Mouse (Mus musculus) MEL (cell line): ENCODE measurements around the gene Rsbn1l. TPM values are rescaled to one million over a fixed set of nuclear protein-coding genes. Genes with fewer than 3 reads are reported as not detected.

Experiments used
- DNase-seq: peaks from one replicate; pipeline ENCODE4 v3.0.0; 2011; ENCODE audit warnings: low read depth, low spot score
- H3K27ac ChIP-seq: 2 replicates; pipeline ENCODE4 v1.5.1; 2012; ENCODE audit warnings: low read depth, mild to moderate bottlenecking, control low read depth, low read length, moderate library complexity; ENCODE audit not compliant: control insufficient read depth
- H3K27me3 ChIP-seq, 2 experiments: fragments of 150-350 bp in 1 of 2; sonication (generic) in 1 of 2; 2 replicates each; pipeline ENCODE4 v1.6.1; 2012; ENCODE audit warnings: low read length in 2 of 2, mild to moderate bottlenecking in 2 of 2, improper control_type of control experiment in 1 of 2, moderate library complexity in 1 of 2; ENCODE audit not compliant: insufficient read depth in 2 of 2, control insufficient read depth in 1 of 2
- H3K36me3 ChIP-seq, 2 experiments: 2 replicates each; pipeline ENCODE4 v1.6.1; 2012 to 2014; ENCODE audit warnings: low read length in 2 of 2, improper control_type of control experiment in 1 of 2, inconsistent platforms in 1 of 2, mild to moderate bottlenecking in 1 of 2; ENCODE audit not compliant: insufficient read depth in 2 of 2, control insufficient read depth in 1 of 2
- H3K4me1 ChIP-seq, 2 experiments: fragments of 150-350 bp in 1 of 2; sonication (generic) in 1 of 2; 2 replicates each; pipeline ENCODE4 v1.6.1; 2012; ENCODE audit warnings: low read length in 2 of 2, improper control_type of control experiment in 1 of 2, mild to moderate bottlenecking in 1 of 2; ENCODE audit not compliant: insufficient read depth in 2 of 2, control insufficient read depth in 1 of 2
- H3K4me3 ChIP-seq, 2 experiments: fragments of 150-350 bp in 1 of 2; sonication (generic) in 1 of 2; 2 replicates each; pipeline ENCODE4 v1.5.1; 2012; ENCODE audit warnings: low read depth in 2 of 2, low read length in 2 of 2, mild to moderate bottlenecking in 2 of 2, moderate library complexity in 2 of 2, control low read depth in 1 of 2, improper control_type of control experiment in 1 of 2; ENCODE audit not compliant: control insufficient read depth in 1 of 2, insufficient read depth in 1 of 2
- H3K79me2 ChIP-seq: 2 replicates; pipeline ENCODE4 v1.6.1; 2012; ENCODE audit warnings: mild to moderate bottlenecking, low read length, moderate library complexity; ENCODE audit not compliant: control insufficient read depth, poor library complexity, insufficient read depth
- H3K9ac ChIP-seq: 2 replicates; pipeline ENCODE4 v1.6.1; 2012; ENCODE audit warnings: low read depth, mild to moderate bottlenecking, control low read depth, low read length, moderate library complexity; ENCODE audit not compliant: control insufficient read depth, poor library complexity, severe bottlenecking
- H3K9me3 ChIP-seq: fragments of 150-350 bp; sonication (generic); replicated peaks from 2 replicates; pipeline ENCODE4 v1.6.1; 2012; ENCODE audit warnings: mild to moderate bottlenecking, low read length, improper control_type of control experiment, moderate library complexity; ENCODE audit not compliant: insufficient read depth
- BHLHE40 ChIP-seq: IDR thresholded peaks from 2 replicates; pipeline ENCODE4 v1.6.1; 2012; ENCODE audit warnings: low read depth, mild to moderate bottlenecking, inconsistent platforms, low read length, improper control_type of control experiment, borderline replicate concordance
- CHD1 ChIP-seq: IDR thresholded peaks from 2 replicates; pipeline ENCODE4 v1.6.1; 2012; ENCODE audit warnings: low read depth, mild to moderate bottlenecking, inconsistent platforms, low read length, improper control_type of control experiment
- CTCF ChIP-seq, 3 experiments: IDR thresholded peaks in 2 of 3; conservative IDR thresholded peaks in 1 of 3; 2 replicates each; pipeline ENCODE4 v1.5.1; 2011 to 2012; ENCODE audit warnings: low read length in 3 of 3, low read depth in 2 of 3, mild to moderate bottlenecking in 2 of 3, improper control_type of control experiment in 1 of 3, inconsistent platforms in 1 of 3, mixed read lengths in 1 of 3, moderate library complexity in 1 of 3; ENCODE audit not compliant: control insufficient read depth in 1 of 3, insufficient read depth in 1 of 3, poor library complexity in 1 of 3, severe bottlenecking in 1 of 3
- EP300 ChIP-seq, 2 experiments: IDR thresholded peaks; 2 replicates each; pipeline ENCODE4 v1.6.1; 2011; ENCODE audit warnings: improper control_type of control experiment in 2 of 2, low read length in 2 of 2, low read depth in 1 of 2, mild to moderate bottlenecking in 1 of 2
- HCFC1 ChIP-seq: IDR thresholded peaks from 2 replicates; pipeline ENCODE4 v1.6.1; 2012; ENCODE audit warnings: low read depth, mild to moderate bottlenecking, inconsistent platforms, low read length, improper control_type of control experiment, moderate library complexity
- KAT2A ChIP-seq: conservative IDR thresholded peaks from 2 replicates; pipeline ENCODE4 v1.6.1; 2012; ENCODE audit warnings: low read depth, low read length, improper control_type of control experiment, inconsistent platforms
- MAFK ChIP-seq: IDR thresholded peaks from 2 replicates; pipeline ENCODE4 v1.6.1; 2011; ENCODE audit warnings: low read depth, mild to moderate bottlenecking, low read length, improper control_type of control experiment, borderline replicate concordance
- MEF2A ChIP-seq: IDR thresholded peaks from 2 replicates; pipeline ENCODE4 v1.6.1; 2014; ENCODE audit warnings: low read depth, mild to moderate bottlenecking, inconsistent platforms, low read length, improper control_type of control experiment; ENCODE audit not compliant: poor library complexity, insufficient replicate concordance, severe bottlenecking; ENCODE audit errors: extremely low read depth
- MYC ChIP-seq: IDR thresholded peaks from 2 replicates; pipeline ENCODE4 v1.6.1; 2011; ENCODE audit warnings: low read depth, mild to moderate bottlenecking, low read length, improper control_type of control experiment, moderate library complexity
- POLR2AphosphoS5 ChIP-seq: IDR thresholded peaks from 2 replicates; pipeline ENCODE4 v1.6.1; 2012; ENCODE audit warnings: low read depth, borderline replicate concordance, mild to moderate bottlenecking, inconsistent platforms, low read length, moderate library complexity, mixed read lengths
- RAD21 ChIP-seq: IDR thresholded peaks from 2 replicates; pipeline ENCODE4 v1.6.1; 2011; ENCODE audit warnings: mild to moderate bottlenecking, low read depth, low read length, improper control_type of control experiment
- SIN3A ChIP-seq: IDR thresholded peaks from 2 replicates; pipeline ENCODE4 v1.6.1; 2012; ENCODE audit warnings: low read length, improper control_type of control experiment, inconsistent platforms
- SMC3 ChIP-seq: IDR thresholded peaks from 2 replicates; pipeline ENCODE4 v1.6.1; 2011; ENCODE audit warnings: low read depth, low read length, improper control_type of control experiment
- ZC3H11A ChIP-seq: IDR thresholded peaks from 2 replicates; pipeline ENCODE4 v1.6.1; 2012; ENCODE audit warnings: low read depth, mild to moderate bottlenecking, inconsistent platforms, low read length, improper control_type of control experiment
- ZKSCAN1 ChIP-seq: IDR thresholded peaks from 2 replicates; pipeline ENCODE4 v1.6.1; 2012; ENCODE audit warnings: low read depth, mild to moderate bottlenecking, inconsistent platforms, low read length, improper control_type of control experiment, moderate library complexity
- ZMIZ1 ChIP-seq: IDR thresholded peaks from 2 replicates; pipeline ENCODE4 v1.6.1; 2012; ENCODE audit warnings: low read depth, mild to moderate bottlenecking, inconsistent platforms, low read length, improper control_type of control experiment, moderate library complexity
- polyA plus RNA-seq, 2 experiments: library from polyadenylated mRNA; stranded (reverse) in 1 of 2; unstranded in 1 of 2; fragments of >175 nt in 1 of 2; fragments of >200 nt in 1 of 2; gene quantifications; 2 replicates each; pipeline versions ENCODE4 v1.2.1 to v1.2.4; 2012; ENCODE audit warnings: low replicate concordance in 2 of 2, low read depth in 1 of 2; ENCODE audit not compliant: insufficient read length in 2 of 2, insufficient read depth in 1 of 2, missing spikeins in 1 of 2
- total RNA-seq: library from RNA; depleted of rRNA; stranded (reverse); fragments of 300-350 nt; gene quantifications from 2 replicates; pipeline ENCODE4 v1.2.3, GENCODE M21; 2012

Gene Rsbn1l
- total and polyA plus RNA-seq, 3 experiments, result 5.0 to 78.2 (median 17.4) TPM

DNA sequence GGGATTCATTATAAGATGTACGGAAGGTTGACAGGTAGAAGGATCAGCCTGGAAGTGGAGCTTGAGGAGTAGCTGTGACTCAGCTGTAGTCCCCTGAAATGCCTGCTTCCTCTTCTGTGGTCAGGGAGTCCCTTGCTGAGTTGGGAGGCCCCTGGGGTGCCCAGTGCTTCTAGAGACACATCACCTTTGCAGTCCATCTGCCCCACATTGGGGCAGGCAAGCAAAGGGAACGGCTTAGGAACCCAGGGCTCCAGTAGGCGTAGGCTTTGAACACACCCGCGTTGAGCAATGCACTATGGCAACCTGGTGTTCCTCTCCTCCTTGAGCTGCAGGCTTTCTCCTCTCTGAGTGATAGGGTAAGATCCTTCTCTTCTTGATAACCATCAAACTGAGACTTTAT, 16.9 kb upstream of the Rsbn1l start:
- Histone ChIP-seq H3K9ac (no peak overlapping the region), H3K4me3 (no peak overlapping the region), H3K27ac (no peak overlapping the region), H3K9me3 (no peaks in the 10 kb centered on the region), H3K36me3 (peaks cover 0 to 9% of the 10 kb centered on the region in 2 experiments; a peak in 2 of 4 replicates), H3K79me2 (no peaks in the 10 kb centered on the region), H3K4me1 (peaks cover 5 to 14% of the 10 kb centered on the region in 2 experiments), H3K27me3 (no peaks in the 10 kb centered on the region)
- TF ChIP-seq EP300 (IDR thresholded peaks at IDR 0.05; ENCODE audit: low read depth in 1 of 2, low read length in 2 of 2) (peak in 1 of 2 experiments; percentile 14; a peak in 1 of 4 replicates), CHD1 (no peak), ZKSCAN1 (no peak)
- peak; percentile 84 for DNase-seq

DNA sequence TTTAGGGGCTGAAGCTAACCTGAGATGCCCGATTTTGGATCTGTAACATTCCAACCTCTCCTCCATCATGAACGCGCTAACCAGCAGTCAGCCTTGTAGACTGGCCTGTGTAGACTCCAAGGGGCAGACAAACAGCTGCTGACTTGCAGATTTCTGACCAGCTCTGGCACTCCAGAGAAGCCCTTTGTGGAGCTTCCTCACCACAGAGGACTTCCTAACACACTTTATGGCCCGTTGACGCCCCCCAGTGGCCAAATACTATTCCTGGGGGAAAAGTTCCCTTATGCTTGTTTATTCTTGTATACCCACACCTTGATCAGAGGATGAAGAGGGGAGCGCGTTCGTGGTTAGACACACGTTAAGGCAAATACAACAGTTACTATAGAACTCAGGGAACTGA, 12.8 kb upstream of the Rsbn1l start:
- H3K79me2 ChIP-seq, result no peaks in the 10 kb centered on the region
- H3K9me3 ChIP-seq, result no peaks in the 10 kb centered on the region
- peaks cover 0 to 9% of the 10 kb centered on the region in 2 experiments; a peak in 2 of 4 replicates for H3K36me3 ChIP-seq
- no peak overlapping the region for H3K27ac ChIP-seq
- H3K4me3 ChIP-seq, result no peak overlapping the region
- no peaks in the 10 kb centered on the region for H3K27me3 ChIP-seq
- peaks cover 5 to 11% of the 10 kb centered on the region in 2 experiments for H3K4me1 ChIP-seq
- TF ChIP-seq RAD21 (peak; percentile 93), SIN3A (peak; percentile 35; the same call in 1 of the 2 replicates), CTCF (IDR thresholded peaks at IDR 0.05 in 2 of 3, conservative IDR thresholded peaks at IDR 0.05 in 1 of 3; ENCODE audit: control insufficient read depth in 1 of 3, insufficient read depth in 1 of 3, low read depth in 2 of 3, low read length in 3 of 3, poor library complexity in 1 of 3, severe bottlenecking in 1 of 3) (peak; percentile 59 to 86 (median 77)), POLR2AphosphoS5 (no peak), MYC (no peak), ZC3H11A (peak; percentile 92), MAFK (peak; percentile 13; the same call in 1 of the 2 replicates), KAT2A (no peak), SMC3 (peak; percentile 86)
- TF ChIP-seq, all 39 proteins: peak for 6
- DNase-seq, result peak; percentile 85
- no peak overlapping the region for H3K9ac ChIP-seq

DNA sequence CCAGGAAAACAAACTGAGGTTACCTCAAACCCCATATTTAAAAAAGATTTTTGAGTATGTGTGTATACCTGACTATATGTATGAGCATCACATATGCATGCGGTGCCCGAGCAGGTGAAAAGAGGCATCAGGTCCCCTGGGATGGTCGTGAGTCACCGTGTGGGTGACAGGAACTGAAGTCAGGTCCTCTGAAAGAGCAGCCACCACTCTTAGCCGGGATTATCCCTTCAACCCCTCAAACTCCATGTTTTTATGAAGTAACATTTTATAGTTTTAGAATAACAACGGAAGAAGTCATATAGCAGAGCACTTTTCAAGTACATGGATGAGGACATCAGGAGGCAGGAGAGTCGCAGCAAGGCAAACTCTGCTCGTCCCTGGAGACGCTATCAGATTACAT, 12.3 kb upstream of the Rsbn1l start:
- H3K9ac ChIP-seq, result no peak overlapping the region
- H3K27me3 ChIP-seq, result no peaks in the 10 kb centered on the region
- TF ChIP-seq MAFK, result no peak
- no peak for TF ChIP-seq ZMIZ1
- no peak for TF ChIP-seq MEF2A
- TF ChIP-seq HCFC1, result no peak
- no peak for TF ChIP-seq SIN3A
- no peak for TF ChIP-seq RAD21
- no peak for TF ChIP-seq BHLHE40
- no peak for TF ChIP-seq KAT2A
- TF ChIP-seq ZC3H11A, result no peak
- peaks cover 0 to 7% of the 10 kb centered on the region in 2 experiments; a peak in 2 of 4 replicates for H3K36me3 ChIP-seq
- H3K4me1 ChIP-seq, result peaks cover 5 to 8% of the 10 kb centered on the region in 2 experiments
- no peak for DNase-seq
- H3K27ac ChIP-seq, result no peak overlapping the region
- no peak overlapping the region for H3K4me3 ChIP-seq
- no peaks in the 10 kb centered on the region for H3K9me3 ChIP-seq
- no peaks in the 10 kb centered on the region for H3K79me2 ChIP-seq
